Mouse (Mus musculus): ENCODE measurements around the gene Pusl1. TPM values are rescaled to one million over a fixed set of nuclear protein-coding genes. Genes with fewer than 3 reads are reported as not detected.

The Pusl1 gene
- total RNA-seq, 2 experiments from 2014 or later, result 27.4 to 30.1 TPM

- DNase-seq (ENCODE audit: low spot score in 2 of 2), result peak in 1 of 2 experiments; percentile 11
Measured at GRCm38 (mm10) chr4:155888181-155888580, 3.4 kb downstream of the Pusl1 start.

DNA sequence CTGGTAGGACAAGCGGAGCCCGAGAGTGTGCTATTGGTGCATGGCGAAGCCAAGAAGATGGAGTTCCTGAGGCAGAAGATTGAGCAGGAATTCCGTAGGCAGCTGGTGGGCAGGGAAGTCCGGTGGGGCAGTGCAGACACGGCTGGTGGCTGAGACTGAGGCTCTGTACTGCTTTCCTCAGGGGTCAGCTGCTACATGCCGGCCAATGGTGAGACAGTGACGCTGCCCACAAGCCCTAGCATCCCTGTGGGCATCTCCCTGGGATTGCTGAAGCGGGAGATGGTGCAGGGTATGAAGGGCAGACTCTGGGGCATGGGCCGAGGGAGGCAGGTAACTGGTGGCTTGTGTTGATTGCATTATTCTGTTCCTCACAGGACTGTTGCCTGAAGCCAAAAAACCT is 3.9 kb downstream of the Pusl1 start:
- no peak for DNase-seq (ENCODE audit: low spot score in 2 of 2)

GRCm38 (mm10) chr4:155886330-155886729 is 5.3 kb downstream of the Pusl1 start:
- DNase-seq (ENCODE audit: low spot score in 2 of 2), result no peak

- no peak for DNase-seq (ENCODE audit: low spot score in 2 of 2)
Measured at GRCm38 (mm10) chr4:155883587-155883986, 8.0 kb downstream of the Pusl1 start.

GRCm38 (mm10) chr4:155871404-155871803 is 20.2 kb downstream of the Pusl1 start:
- DNase-seq (ENCODE audit: low spot score in 2 of 2), result no peak

- peak; percentile 94 to 96 for DNase-seq (ENCODE audit: low spot score in 2 of 2)
Measured at GRCm38 (mm10) chr4:155869317-155870033, 22.1 kb downstream of the Pusl1 start, which contains the start of the genes Cptp and Ints11. TSS of gene Cptp (minus strand) at chr4:155869440. TSS of gene Ints11 (plus strand) at chr4:155869546.

GRCm38 (mm10) chr4:155868614-155869298 is 22.8 kb downstream of the Pusl1 start:
- DNase-seq (ENCODE audit: low spot score in 2 of 2), result no peak

- no peak for DNase-seq (ENCODE audit: low spot score in 2 of 2)
Measured at GRCm38 (mm10) chr4:155863001-155863400, 28.6 kb downstream of the Pusl1 start, which contains the start of gene Tas1r3. TSS of gene Tas1r3 (minus strand) at chr4:155863362.

DNA sequence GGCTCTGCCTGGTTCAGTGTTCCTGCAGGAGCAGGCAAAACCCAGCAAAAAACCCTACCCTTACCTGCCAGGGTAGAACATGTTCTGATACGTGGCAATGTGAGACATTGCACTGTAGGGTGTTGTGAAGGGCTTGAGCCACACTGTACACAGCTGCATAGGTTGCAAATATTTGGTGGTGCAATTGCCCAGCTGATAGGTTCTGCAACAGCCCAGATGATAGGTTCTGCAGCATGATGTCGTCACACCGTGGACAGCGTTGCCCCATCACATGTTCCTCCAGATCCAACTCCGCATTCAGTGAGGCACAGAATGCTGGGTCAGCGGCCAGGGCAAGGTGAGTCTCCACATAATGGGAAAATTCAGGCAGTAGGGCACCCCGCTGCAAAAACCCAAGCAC is 29.8 kb downstream of the Pusl1 start:
- DNase-seq (ENCODE audit: low spot score in 2 of 2), result no peak

GRCm38 (mm10) chr4:155859318-155859717 is 32.3 kb downstream of the Pusl1 start:
- no peak for DNase-seq (ENCODE audit: low spot score in 2 of 2)

- no peak for DNase-seq (ENCODE audit: low spot score in 2 of 2)
Measured at GRCm38 (mm10) chr4:155856881-155857280, 34.7 kb downstream of the Pusl1 start.

DNA sequence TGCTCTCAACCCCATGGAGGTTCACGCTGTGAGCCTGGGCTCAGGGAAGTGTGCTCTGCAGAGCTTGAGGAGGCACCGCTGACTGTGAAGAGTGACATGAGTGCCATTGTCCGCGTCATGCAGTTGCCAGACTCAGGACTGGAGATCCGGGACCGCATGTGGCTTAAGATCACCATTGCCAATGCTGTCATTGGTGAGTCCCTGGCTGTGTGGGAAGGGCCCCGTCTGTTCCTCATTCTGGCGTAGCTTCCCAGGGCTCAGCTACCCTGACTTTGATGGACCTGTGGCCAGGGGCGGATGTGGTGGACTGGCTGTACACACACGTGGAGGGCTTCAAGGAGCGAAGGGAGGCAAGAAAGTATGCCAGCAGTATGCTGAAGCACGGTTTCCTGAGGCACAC is 35.5 kb downstream of the Pusl1 start:
- DNase-seq (ENCODE audit: low spot score in 2 of 2), result no peak

GRCm38 (mm10) chr4:155854991-155855390 is 36.6 kb downstream of the Pusl1 start:
- no peak for DNase-seq (ENCODE audit: low spot score in 2 of 2)

GRCm38 (mm10) chr4:155853421-155853820 is 38.2 kb downstream of the Pusl1 start:
- DNase-seq (ENCODE audit: low spot score in 2 of 2), result no peak

GRCm38 (mm10) chr4:155851951-155852411 is 39.6 kb downstream of the Pusl1 start:
- no peak for DNase-seq (ENCODE audit: low spot score in 2 of 2)

DNA sequence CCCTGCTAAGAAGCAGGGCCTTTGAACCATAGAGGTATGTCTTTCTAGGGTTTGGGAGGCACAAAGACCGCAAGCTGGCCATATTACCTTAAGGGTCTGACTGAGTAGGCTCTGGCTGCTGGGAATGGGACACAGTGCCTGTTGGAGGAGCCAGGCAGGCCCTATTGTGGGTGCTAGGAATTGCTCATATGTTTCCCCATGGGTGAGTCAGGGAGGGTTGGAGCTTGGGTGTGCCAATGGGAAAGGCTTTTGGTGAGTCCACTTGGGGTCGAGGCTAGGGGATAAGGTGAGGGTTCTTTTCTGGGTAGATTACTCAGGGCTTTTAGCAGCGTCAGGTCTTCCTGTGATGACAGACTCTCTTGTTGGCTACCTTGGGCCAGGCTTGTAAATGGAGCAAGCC is 40.2 kb downstream of the Pusl1 start:
- DNase-seq (ENCODE audit: low spot score in 2 of 2), result no peak

GRCm38 (mm10) chr4:155849792-155850451 is 41.7 kb downstream of the Pusl1 start:
- DNase-seq (ENCODE audit: low spot score in 2 of 2), result no peak

GRCm38 (mm10) chr4:155849391-155849790 is 42.2 kb downstream of the Pusl1 start:
- no peak for DNase-seq (ENCODE audit: low spot score in 2 of 2)

DNA sequence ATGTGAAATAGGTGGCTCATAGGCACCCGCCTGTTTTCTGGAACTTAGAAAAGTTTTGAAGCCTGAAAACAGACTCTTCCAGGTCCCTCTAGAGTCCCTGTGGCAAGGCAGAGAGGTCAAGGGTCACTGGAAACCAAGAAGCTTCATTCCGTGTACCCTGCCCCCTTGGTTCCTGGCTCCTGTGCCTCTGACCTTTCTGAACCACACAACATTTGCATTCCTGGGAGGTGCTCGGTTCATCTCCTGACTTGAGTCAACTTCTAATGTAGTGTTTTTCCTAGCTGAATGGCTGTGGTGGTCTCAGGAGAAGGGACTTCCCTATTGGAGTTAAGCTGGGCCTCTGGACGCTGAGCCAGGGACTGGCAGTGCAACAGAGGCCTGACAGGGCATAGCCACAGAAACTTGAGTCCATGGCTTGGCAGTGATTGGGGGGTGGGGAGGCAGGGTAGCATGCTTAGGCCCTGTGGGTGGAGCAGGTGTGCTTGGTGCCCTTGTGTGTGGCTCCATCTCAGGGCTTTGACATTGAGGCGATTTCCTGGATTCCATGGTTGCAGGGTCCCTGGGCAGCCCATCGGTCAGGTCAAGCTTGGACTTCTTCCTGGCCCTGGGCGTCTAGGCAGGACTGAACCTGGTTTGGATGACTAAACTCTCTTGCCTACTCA is 43.0 kb downstream of the Pusl1 start:
- no peak for DNase-seq (ENCODE audit: low spot score in 2 of 2)

DNA sequence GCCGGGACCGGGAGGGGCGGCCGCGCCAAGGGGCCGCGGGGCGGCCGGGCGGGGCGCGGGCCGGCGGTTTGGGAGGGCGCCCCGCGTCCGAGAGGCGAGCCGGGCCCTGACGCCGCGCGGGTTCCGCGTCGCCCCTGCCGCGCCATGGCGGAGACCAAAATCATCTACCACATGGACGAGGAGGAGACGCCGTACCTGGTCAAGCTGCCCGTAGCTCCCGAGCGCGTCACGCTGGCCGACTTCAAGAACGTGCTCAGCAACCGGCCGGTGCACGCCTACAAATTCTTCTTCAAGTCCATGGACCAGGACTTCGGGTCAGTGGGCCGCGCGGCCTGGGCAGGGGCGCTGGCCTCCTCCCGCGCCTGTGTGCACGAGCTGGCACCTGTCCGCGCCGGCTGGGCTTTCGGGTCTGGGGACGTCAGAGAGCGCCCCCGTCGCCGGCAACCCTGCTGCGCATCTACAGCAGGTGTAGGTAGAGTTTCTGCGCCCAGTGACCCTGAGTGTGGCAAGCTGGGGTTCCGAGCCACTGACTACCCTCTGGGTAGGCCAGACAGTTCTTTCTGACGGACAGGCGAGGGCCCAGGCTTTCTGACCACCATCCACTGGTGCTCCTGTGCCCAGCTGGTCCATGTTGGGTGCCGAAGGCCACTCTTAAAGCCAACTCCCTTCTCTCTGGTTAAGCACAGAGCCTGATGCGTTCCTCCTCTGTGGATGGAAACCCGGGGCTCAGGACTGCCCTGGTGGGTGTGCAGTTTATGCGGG is 43.8 kb downstream of the Pusl1 start:
- DNase-seq (ENCODE audit: low spot score in 2 of 2), result no peak

Measured in gastrocnemius, postnatal 4 days (tissue).